Mouse (Mus musculus) liver, adult 2 months (tissue): ENCODE data around the gene Arhgap18.
"Not testable (repeated sequence)": the region's sequence is repeated elsewhere in the genome, so short reads cannot be mapped to it uniquely, and the experiment has no call there.

Source experiments
- CTCF ChIP-seq: fragments of 200-500 bp; IDR thresholded peaks from 2 replicates; pipeline ENCODE4 v1.5.1; 2011; ENCODE audit warnings: low read depth, low read length, control low read depth
- POLR2A ChIP-seq: fragments of 200-500 bp; IDR thresholded peaks from 2 replicates; pipeline ENCODE4 v1.6.1; 2011; ENCODE audit warnings: low read length, control low read depth; ENCODE audit not compliant: insufficient read depth; ENCODE audit errors: extremely low read depth

DNA sequence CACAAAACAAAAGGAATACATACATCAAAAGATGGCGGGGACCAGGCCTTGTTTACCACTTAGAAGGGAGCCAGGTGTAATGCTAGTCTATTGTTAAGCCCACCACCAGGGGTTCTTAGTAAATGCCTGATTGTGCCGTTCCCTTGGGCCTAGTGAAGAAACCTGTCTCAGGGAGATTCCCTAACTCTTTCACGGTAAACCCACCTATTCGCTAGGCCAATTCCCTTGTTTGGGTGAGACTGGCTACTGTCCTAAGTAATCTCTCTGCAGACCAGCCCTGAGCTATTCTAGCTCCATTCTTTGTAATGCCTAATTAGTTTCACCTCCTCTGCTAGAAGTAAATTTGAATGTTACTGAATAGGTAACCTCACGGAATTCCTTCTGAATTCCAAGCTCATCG lies 182.8 kb downstream of the Arhgap18 start:
- not testable (repeated sequence) for TF ChIP-seq CTCF, POLR2A
